Mouse (Mus musculus) cerebellum, adult 11-12 months (tissue): ENCODE results near the gene Sphkap.

Experiments
- DNase-seq: peaks from one replicate; pipeline ENCODE4 v3.0.0; 2022

Gene Sphkap

GRCm38 (mm10) chr1:83285866-83286265, 122.1 kb downstream of the Sphkap start:
- DNase-seq, result no peak

- DNase-seq, result peak; percentile 88
These were observed 131.0 kb downstream of the Sphkap start for GRCm38 (mm10) chr1:83277044-83277443.

GRCm38 (mm10) chr1:83276637-83277036, 131.4 kb downstream of the Sphkap start:
- DNase-seq, result no peak

GRCm38 (mm10) chr1:83251746-83252145, 156.3 kb downstream of the Sphkap start:
- no peak for DNase-seq

- DNase-seq, result peak; percentile 95
These were observed 159.7 kb downstream of the Sphkap start for GRCm38 (mm10) chr1:83248235-83248746.

- DNase-seq, result peak; percentile 25
These were observed 180.1 kb downstream of the Sphkap start for GRCm38 (mm10) chr1:83227946-83228345.

GRCm38 (mm10) chr1:83224423-83224960, 183.5 kb downstream of the Sphkap start:
- peak; percentile 86 for DNase-seq

- no peak for DNase-seq
These were observed 184.9 kb downstream of the Sphkap start for GRCm38 (mm10) chr1:83223072-83223471.

GRCm38 (mm10) chr1:83218260-83218659, 189.7 kb downstream of the Sphkap start:
- DNase-seq, result no peak

- DNase-seq, result peak; percentile 34
These were observed 198.0 kb downstream of the Sphkap start for GRCm38 (mm10) chr1:83209981-83210380.
